Mouse (Mus musculus) G1E (cell line): ENCODE results near the gene Prkca.

Experiments used
- CTCF ChIP-seq: IDR thresholded peaks from 2 replicates; pipeline ENCODE4 v1.5.1; 2012; ENCODE audit warnings: low read depth, low read length, inconsistent platforms, mixed read lengths
- GATA1 ChIP-seq: IDR thresholded peaks from 2 replicates; pipeline ENCODE4 v1.6.1; 2012; ENCODE audit warnings: borderline replicate concordance, low read length, inconsistent platforms, mixed read lengths
- GATA2 ChIP-seq: IDR thresholded peaks from 2 replicates; pipeline ENCODE4 v1.6.1; 2012; ENCODE audit warnings: low read depth, low read length, inconsistent platforms, borderline replicate concordance
- POLR2AphosphoS5 ChIP-seq: IDR thresholded peaks from 2 replicates; pipeline ENCODE4 v1.6.1; 2012; ENCODE audit warnings: low read depth, low read length, inconsistent platforms; ENCODE audit not compliant: insufficient replicate concordance
- TAL1 ChIP-seq: conservative IDR thresholded peaks from 2 replicates; pipeline ENCODE4 v1.6.1; 2012; ENCODE audit warnings: low read depth, low read length, inconsistent platforms, mixed read lengths

DNA sequence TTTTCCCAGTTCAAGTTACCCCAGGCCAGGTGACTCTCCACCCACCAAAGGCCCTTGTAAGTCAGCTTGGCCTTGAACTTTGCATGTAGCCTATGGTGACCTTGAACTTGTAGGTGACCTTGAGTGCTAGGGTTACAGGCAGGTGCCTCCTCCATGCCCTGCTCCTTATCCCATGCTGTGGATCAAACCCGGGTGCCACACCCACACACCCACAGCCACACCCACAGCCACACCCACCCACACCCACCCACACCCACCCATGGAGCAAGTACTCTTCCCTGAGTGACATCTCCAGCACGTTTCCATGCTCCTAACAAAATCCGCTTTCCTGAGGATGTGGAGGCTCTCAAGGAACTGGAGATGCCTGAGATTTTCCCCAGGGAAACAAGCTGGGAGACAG, 344.8 kb downstream of the Prkca start:
- TF ChIP-seq CTCF (no peak), GATA2 (no peak), GATA1 (no peak), POLR2AphosphoS5 (no peak), TAL1 (no peak)
